Mouse (Mus musculus): Measurements from ENCODE around the gene U2af2.
"Not testable (repeated sequence)": the region's sequence is repeated elsewhere in the genome, so short reads cannot be mapped to it uniquely, and the experiment has no call there.

GRCm38 (mm10) chr7:5079365-5080009, 17.5 kb downstream of the U2af2 start:
- not testable (repeated sequence) for TF ChIP-seq EP300, CTCF (IDR thresholded peaks at IDR 0.05; ENCODE audit: low read depth)

Data from heart, postnatal 0 days (tissue).